Mouse (Mus musculus) urinary bladder, postnatal 0 days (tissue): ENCODE measurements around the gene Foxd4. TPM values are rescaled to one million over a fixed set of nuclear protein-coding genes. Genes with fewer than 3 reads are reported as not detected.

Source experiments
- microRNA-seq: library from miRNA; unstranded; fragments of <30 nt; microRNA quantifications from one replicate; pipeline ENCODE4, GENCODE M21; 2016
- polyA plus RNA-seq: library from polyadenylated mRNA; unstranded; fragments of >200 nt; fragmentation: Nextera tagmentation; extraction: Ambion mirVana; gene quantifications from 2 replicates; pipeline ENCODE4 v1.2.1, GENCODE M21; 2015

Gene Foxd4
- polyA plus RNA-seq, result not detected in 2 replicates

GRCm38 (mm10) chr19:24900581-24901220, at the start of gene Foxd4:
Gene Foxd4 (minus strand): TSS chr19:24901197.

GRCm38 (mm10) chr19:24875129-24875870, 25.7 kb downstream of the Foxd4 start, which contains the start of gene Gm10053:
Gene Gm10053 (plus strand): TSS chr19:24875686.

GRCm38 (mm10) chr19:24861612-24862451, 39.2 kb downstream of the Foxd4 start, which contains the start of gene Pgm5:
Gene Pgm5 (minus strand): TSS chr19:24861855.

Small RNAs within 50 kb of the gene (microRNA-seq; reads per million reads assigned to microRNA genes)
- gene Mir3084-1, result not detected

Other genes starting within 250 kb of the Foxd4 start
- gene Tmem252, start 227.2 kb downstream of the Foxd4 start, polyA plus RNA-seq, result 31.6 and 40.1 TPM in 2 replicates
- 31.1 and 33.8 TPM in 2 replicates for gene Pgm5, start 39.3 kb downstream of the Foxd4 start, polyA plus RNA-seq
- gene Gm10053, start 25.5 kb downstream of the Foxd4 start, polyA plus RNA-seq, result 237 and 260 TPM in 2 replicates
- 12.2 and 14.1 TPM in 2 replicates for gene Cbwd1, start 60.4 kb upstream of the Foxd4 start, polyA plus RNA-seq
- 19.1 and 19.8 TPM in 2 replicates for gene Dock8, start 98.3 kb upstream of the Foxd4 start, polyA plus RNA-seq